Mouse (Mus musculus) left cerebral cortex, postnatal 4 days (tissue): ENCODE measurements around the gene Klhl11. TPM values are rescaled to one million over a fixed set of nuclear protein-coding genes. Genes with fewer than 3 reads are reported as not detected.

Experiments used
- DNase-seq: peaks from one replicate; pipeline ENCODE4 v3.0.0-alpha.2; 2022
- intact Hi-C: fragments of 180-260 bp; cut with DNase I; formaldehyde crosslinking; loops from one replicate; pipeline ENCODE4 v1.15.1; 2025
- total RNA-seq, 2 experiments: library from RNA; stranded (reverse); gene quantifications; 2 replicates each; pipeline ENCODE4 v1.2.3; 2021

The Klhl11 gene
- total RNA-seq: 10 to 100 TPM; 50.7 to 54.1 TPM

DNA sequence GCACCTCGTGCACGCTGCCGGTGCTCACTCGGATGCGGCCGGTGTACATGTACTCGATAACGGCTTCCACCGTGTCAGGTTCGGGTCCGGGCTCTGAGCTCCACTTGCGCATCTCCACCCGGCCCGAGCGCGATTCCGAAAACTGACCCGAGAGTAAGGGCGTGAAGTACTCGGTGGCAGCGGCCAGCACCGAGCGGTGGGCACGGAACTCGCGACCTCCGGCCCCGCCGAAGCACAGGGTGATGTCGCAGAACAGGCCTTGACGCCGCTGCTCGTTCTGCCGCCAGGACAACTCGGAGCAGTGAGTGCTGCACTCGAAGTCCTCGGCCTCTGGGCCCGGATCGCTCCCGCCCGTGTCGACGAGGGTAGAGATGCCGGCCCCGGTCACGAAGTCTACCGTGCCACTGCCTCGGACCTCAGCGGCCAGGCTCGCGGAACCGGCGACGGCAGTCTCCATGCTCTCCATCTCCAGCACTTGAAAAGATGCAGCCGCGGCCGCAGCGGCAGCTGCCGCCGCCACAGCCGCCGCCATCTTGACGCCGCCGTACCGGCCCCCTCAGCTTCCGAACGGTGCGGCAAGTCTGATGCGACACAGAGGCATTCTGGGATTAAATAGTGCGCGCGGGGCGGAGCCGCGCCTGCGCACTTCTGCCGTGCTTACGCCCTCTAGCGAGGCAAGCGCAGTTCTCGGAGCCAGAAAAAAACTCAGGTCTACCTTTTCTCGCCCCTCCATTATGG, at the start of gene Klhl11:
Klhl11 (minus strand) TSS at position 545 of the 738 bp plus-strand sequence.
- peak; percentile 91 for DNase-seq
- intact Hi-C loops: loop anchor here (5.0 kb wide), 2 partner anchors 45 to 110 kb away; no protein-coding TSS in a partner anchor

DNA sequence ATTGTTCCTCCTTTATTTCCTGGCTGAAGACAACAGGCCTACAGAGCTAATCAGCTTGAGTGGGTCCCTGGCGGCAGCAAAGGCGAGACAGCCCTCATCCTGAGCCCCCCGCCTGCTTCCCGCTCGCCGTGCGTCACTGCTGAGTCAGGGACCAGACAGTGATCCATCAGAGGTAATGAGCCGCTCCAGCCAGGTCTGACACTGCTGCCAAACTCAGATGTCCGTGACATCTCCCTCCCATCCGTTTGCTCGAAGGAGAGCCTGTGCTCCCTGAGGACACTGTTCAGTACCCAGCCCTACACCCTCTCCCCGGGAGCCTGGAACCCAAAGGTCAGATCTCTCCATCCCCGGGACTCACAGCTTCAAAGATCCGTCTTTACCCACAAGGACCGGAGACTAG, 48.3 kb upstream of the Klhl11 start:
- no peak for DNase-seq
- intact Hi-C loops: no loop called here

DNA sequence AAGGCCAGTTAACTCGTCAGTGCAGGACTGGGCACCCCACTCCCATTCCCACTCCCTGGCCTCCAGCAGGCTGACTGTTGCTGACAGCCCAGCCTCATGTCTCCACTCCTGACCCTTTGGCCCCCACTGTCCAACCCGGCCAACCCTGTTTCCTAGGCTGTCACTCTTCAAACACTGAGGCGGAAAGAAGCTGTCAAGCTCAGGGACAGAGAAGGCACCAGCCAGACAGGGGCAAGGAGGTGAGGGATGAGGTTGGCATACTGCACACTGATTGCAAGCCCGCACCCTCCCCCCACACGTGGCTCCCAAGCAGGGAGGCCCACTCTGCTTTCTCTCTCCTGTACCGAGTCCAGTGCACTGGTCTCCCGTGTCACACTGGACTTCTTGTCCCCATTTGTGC, 46.6 kb upstream of the Klhl11 start:
- intact Hi-C loops: no loop called here
- DNase-seq: no peak

DNA sequence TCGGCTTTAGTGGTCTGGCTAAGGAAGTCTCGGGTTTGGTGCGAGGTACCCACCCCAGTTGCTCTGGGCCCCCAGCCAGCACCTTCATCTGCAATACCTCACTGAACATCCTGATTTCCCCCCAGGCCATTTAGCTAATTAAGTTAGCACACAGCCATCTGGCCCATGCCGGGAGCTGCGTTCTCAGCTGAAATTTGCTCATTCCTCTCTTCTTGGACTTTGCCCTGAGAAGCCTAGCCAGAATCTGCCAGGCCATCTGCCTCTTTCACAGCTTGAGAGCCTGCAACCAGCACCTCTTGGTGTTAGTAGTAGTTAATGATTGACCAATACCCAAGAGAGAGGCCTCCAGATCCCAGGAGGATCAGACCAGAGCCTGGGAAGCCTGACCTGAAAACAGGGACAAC, 45.6 kb upstream of the Klhl11 start:
- intact Hi-C loops: no loop called here
- peak; percentile 92 for DNase-seq

DNA sequence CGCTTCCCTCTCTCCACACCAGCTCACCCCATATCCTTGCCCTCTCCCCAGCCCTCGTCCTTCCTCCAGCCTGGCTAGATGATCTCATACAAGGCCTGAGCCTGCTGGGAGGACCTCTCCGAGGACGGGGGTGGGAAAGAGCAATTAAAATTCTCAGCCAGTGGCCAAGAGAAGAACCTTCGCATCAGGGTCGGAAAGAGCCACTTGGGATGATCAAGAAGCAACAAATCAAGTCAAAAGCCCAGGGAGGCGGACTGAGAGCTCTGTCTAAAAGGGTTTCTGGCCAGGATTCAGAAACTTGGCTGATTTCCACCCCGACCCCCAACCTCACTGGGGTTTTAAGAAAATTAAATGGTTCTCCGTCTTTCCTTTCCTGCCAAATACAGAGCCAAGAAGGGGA, 43.8 kb upstream of the Klhl11 start:
- intact Hi-C loops: no loop called here
- peak; percentile 59 for DNase-seq

DNA sequence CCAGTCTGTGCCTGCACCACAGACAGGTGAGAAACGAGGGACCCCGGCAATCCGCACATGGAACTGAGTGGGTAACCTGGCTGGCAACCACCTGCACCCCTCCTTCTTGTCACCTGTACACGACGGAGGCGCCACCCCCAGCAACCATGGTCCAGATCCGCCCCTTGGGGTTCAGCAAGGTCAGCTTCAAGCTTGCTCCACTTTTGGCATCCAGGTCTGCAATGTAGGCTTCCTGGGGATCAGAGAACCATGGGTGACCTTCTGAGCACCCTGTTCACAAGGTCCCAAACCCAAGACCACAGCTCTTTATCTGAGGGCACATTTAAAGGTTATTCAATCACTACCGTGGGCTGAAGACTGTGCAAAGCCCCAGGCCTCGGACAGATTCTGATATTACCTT, 43.2 kb upstream of the Klhl11 start:
- DNase-seq: no peak
- intact Hi-C loops: no loop called here

DNA sequence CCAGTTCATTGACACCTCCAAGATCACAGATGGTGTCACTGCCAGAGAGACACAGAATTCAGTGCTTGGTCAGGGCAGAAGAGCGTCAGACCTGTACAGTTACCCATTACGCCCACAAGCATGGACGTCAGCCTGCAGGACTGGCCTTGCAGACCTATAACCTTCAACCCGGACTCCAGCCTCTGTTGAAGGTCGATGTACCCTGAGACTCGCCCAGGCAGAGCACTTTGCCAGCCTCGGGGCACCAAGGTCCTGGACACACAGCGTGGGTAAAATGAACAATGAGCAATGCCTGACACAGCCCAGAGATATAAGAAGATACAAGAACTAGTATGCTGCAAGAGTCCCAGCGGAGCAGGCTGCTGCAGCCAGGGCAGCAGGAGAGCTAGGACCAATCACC, 42.5 kb upstream of the Klhl11 start:
- intact Hi-C loops: no loop called here
- DNase-seq: no peak

DNA sequence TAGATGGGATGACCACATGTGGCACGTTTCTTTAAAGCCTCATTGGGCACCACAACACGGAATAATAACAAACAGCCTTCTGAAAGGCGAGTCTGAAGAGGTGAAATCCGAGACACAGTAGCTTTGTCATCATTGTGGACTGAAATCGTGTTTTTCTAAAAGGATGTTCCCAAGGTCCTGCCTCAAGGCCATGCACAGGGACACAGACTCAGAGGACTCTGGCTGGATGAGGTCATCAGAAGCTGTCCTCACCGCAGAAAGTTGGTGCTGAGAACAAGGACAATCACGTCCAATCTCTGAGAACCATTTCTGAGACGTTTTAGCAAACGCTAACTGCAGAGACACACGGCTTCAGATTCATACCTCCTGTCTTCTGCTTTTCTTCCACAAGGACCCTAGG, 41.2 kb upstream of the Klhl11 start:
- intact Hi-C loops: no loop called here
- DNase-seq: no peak

DNA sequence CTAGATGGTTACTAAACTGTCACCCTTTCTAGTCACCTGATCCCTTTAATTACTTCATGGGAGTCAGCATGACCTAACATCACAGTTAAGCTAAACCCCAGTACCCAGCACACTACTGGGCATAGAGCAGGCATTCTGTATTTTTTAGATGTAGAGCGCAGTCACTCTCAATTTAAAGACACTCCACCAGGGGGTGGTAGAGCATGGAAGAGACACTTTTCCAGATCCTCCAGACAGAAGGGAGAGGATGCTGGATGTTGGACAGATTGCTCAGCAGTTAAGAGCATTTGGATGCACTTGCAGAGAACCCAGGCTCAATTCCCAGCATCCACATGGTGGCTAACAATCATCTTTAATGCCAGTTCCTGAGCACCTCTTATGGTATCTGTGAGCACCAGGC, 39.8 kb upstream of the Klhl11 start:
- intact Hi-C loops: no loop called here
- DNase-seq: peak; percentile 47

DNA sequence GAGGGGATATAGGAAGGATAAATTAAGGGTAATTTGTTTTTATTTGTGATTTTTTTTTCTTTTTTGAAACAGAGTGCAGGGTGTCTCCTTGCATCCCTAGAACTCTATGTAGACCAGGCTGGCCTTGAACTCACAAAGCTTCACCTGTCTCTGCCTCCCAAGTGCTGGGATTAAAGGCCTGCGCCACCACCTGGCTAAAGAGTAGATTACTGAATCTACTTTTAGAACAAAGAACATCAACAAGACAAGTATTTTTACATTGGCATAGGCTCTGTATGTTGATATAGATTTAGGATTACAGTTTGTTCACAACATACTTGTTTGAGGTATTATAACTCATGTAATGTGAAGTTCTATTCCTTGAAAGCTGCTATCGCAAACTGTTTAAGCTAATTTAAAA, 38.0 kb upstream of the Klhl11 start:
- DNase-seq: no peak

DNA sequence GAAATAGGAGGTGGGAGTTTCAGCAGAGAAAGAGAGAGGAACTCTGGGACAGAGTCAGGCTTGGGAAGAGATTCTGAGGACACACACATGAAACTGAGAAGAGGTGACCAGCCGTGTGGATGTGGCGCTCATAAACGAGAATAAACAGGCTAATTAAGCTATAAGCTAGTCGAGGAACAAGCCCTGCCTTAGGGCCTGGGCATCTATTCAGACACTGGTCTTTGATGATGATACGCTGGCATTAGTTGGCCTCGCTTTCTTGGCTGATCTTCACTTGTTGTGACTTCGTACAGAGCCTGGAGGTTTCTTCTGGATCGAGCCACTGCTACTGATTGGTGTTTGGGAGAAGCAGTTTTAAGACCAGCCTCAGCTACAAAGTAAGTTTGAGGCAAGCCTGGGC, 33.5 kb upstream of the Klhl11 start:
- intact Hi-C loops: no loop called here
- no peak for DNase-seq

More for the DNA sequence above, 38.0 kb upstream of the Klhl11 start:
- intact Hi-C loops: no loop called here

DNA sequence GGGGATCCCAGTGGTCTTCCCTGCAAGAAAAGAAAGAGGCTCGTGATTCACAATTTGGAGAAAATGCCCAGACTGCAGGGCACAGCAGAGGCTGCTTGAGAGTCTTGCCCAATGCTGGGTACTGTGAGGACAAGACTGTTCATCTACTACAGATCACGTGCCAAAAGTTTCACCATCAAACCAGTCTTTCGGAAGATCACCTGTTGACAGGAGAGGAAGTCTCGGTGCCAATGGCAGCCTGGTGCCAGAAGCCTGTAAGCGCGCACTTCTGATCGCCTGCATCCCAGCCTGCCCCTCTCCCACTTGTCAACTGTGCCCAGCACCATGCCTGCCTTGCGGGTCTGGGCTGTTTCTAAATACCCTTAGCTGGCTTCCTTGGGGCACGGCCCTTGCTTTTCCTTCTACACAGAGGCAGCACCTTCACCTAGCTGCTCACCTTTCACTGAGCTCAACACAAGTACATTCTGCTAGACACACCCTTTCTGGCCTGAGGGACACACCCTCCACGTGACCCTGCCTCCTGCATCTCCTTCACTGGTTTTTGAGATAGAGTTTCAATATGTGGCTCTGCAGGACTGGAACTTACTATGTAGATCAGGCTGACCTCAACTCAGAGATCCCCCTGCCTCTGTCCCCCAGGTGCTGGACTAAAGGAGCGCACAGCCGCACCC, 32.6 kb upstream of the Klhl11 start:
- DNase-seq: no peak
- intact Hi-C loops: no loop called here

DNA sequence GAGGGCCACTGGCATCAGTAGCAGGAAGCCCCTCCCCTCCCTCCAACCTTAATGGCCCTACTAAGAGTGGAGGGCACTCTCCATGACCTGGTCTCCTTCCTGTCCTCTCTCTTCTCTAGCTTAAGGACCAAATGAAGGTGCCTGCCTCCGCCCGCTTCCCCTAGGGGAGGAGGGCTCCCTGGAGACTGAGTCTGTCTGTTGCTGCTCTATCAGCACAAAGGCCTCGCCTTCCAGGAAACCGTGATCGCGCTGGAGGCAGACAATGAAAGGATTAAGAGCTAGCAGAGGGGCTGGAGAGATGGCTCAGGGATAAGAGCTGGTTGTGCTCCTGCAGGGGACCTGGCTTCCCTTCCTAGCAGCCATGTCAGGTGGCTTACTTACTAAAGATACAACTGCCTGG, 28.8 kb upstream of the Klhl11 start:
- intact Hi-C loops: no loop called here
- DNase-seq: no peak

DNA sequence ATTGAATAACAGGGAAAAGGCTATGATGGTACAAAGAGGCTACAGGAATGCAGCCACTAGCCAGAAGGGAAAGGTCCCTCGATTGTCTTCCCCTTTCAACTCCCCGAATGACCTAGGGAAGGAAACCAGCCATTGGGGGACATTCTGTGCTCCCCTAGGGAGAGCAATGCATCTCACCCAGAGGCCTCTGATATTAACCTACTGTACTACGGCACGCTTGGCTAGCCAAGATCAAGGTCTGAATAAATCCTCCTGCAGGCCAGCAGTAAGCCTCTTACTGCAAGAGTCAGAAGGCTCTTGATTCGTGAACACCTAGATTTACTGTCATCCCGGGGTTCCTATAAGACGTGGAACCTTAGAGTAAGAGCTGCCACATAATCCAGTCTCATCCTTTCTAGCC, 28.1 kb upstream of the Klhl11 start:
- intact Hi-C loops: no loop called here
- no peak for DNase-seq

DNA sequence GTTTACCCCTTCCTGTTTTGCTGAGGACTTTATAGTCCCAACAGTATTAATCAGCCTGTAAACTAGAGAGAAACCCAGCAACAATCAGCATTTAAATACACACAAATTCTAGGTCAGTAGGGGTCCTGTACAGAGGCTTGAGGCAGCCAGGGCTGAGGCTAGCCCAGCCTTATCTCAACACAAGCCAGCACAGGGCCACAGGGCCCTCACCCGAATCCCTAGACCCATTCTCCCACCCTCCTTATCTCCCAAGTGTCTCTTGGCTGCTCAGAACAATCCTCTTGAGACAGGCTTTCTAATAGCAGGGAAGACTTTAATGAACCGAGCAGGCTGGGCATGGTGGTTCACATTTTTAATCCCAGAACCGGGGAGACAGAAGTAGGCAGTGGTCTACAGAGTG, 27.7 kb upstream of the Klhl11 start:
- intact Hi-C loops: no loop called here
- no peak for DNase-seq

DNA sequence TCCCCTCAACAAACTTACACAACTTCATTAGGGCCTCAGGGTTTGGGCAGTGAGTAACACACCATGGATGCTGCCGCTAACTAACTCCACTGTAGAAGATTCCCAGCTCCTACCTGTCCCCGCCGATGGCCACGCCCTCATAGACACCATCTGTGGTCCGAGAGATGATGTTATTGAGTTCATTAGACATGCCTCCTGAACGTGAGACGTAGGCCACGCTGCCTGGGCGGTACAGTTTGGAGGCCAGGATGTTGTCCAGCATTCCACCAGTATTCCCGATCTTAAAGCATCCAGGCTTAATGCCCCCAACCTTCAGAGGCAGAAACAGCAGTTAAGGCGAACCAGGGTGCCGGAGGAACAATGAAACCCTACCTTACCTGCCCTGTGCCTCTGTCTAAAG, 21.2 kb upstream of the Klhl11 start:
- DNase-seq: no peak
- intact Hi-C loops: no loop called here

DNA sequence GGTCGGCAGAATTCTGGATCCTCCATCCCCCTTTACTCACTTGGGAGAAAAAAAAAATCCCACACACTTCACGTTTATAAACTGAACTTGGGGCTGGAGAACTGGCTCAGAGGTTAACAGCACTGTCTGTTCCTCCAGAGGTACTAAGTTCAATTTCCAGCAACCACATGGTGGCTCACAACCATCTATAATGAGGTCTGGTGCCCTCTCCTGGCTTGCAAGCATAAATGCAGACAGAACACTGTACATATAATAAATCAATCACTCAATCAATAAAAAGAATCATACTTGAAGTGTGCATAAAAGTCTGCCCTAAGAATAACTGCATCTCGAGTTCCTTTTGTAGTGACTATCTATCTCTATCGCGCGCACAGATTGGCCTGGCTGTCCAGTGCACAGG, 18.4 kb upstream of the Klhl11 start:
- intact Hi-C loops: no loop called here
- no peak for DNase-seq

DNA sequence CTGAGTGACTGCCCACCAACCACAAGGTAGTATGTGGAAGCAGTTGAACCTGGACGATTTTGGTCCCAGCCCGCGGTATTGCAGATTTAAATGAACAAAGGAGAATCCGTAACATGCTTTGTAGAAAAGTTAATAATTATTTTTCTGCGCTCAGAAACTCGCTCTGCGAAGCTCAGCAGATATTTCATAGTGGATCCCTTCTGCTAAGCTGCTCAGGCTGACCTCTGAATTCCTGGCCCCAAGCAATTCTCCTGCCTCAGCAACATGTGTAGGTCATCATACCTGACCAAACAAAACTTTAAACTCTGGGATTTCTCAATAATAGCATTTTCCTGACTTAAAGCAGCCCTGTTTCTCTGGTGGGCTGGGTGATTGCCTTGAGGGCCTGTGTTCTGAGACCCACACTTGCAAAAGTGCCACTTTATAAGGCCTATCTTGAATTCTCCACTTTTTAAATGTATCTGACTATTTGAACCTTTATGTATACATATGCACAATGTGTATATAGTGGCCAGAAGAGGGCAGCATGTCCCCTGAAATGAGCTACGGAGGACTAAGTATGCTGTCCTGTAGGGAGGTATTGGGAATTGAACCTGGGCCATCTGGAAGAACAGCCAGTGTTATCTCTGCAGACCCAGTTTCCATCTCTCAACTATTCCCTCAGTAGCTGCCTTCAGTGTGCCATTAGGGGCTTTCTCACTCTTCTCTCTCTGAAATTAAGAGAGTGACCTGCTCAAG, 13.4 kb upstream of the Klhl11 start:
- DNase-seq: peak; percentile 34
- intact Hi-C loops: no loop called here

DNA sequence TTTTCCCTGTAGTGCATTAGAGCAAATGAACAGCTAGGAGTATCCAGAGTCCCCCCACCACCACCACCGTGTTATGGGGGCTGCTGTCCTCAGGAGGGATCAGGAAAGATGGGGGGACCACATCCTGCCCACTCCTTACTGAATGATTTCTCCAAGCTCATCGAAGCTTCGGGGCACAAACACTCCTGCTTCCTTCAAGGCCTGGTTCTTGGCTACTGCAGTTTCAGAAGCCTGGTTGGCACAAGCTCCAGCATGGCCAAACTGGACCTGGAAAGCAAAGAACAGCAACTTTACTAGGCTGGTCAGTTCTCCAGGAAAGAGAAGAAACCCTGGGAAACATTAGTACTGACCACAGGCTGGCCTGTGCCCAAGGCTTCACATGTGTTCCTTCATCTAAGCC, 11.9 kb upstream of the Klhl11 start:
- intact Hi-C loops: no loop called here
- DNase-seq: no peak

DNA sequence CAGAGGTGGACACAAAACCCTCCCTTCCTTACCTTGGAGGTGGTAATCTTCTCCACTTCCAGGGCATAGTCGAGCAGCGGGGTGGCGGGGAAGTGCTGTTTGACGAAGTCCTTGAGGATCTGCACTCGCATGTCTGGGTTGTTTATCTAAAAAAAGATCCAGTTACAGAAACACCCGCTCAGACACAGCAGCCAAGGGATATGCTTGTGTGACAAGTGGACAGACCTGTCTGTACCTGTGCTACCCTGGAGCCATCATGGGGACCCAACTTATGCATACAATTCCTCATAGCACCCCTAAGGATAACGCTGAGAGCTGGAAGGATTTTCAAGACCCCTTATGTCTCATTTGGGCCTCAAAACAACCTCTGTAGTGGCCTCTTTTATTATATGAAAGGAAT, 6.6 kb upstream of the Klhl11 start:
- DNase-seq: no peak
- intact Hi-C loops: no loop called here

DNA sequence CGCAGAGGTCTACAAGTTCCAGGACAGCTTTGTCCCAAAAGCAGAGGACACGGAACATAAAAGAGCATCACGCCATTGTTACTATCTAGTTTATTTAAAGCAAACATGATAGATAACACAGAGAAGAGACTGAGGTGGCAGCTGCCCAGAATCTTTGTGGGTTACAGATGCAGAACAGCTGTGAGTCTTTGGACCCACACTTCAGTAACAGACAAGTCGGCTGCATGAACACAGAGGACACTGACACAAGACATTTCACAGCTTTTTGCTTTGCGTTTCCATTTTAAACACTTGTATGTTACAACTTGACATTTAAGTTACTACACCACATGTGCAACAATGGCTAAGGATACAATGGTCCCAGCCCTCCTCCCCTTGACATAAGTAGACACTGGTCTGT, 3.7 kb upstream of the Klhl11 start:
- intact Hi-C loops: no loop called here

DNA sequence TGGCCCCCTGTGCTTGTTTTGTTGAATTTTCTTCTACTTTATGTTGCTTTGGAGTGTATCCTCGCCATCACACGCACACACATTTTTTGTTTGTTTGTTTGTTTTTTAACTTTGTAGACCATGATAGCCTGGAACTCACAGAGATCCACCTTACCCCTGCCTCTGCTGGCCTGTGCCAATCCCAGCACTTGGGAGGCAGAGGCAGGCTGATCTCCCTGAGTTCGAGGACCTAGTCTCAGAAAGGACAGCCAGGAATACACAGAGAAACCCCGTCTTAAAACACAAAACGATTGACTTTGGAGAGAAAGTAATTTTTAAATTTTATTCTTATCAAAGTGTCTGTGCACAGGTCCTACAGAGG, 374 bp upstream of the Klhl11 start:
- intact Hi-C loops: loop anchor here (5.0 kb wide), 2 partner anchors 46 to 111 kb away; no protein-coding TSS in a partner anchor
- no peak for DNase-seq

More for the DNA sequence above, 3.7 kb upstream of the Klhl11 start:
- DNase-seq: no peak
